Mouse (Mus musculus): Measurements from ENCODE around the gene Ifnab.

The Ifnab gene

DNA sequence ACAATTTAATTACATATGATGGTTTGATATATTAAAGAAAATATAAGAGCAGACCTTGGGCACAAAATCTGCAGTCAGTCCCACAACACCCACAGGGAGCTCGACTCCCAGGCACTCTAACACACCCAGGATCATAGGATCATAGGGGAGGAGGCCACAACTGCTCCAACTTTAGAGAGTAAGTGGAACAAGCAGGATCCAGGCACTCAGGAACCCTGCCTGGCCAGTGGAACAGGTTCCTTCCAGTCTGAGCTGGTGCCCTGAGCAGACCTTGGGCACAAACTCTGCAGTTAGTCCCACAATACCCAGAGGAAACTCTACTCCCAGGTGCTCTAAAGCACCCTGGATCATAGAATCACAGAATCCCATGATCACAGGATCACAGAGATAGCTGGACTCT, 35.7 kb downstream of the Ifnab start:
- DNase-seq: no peak

DNA sequence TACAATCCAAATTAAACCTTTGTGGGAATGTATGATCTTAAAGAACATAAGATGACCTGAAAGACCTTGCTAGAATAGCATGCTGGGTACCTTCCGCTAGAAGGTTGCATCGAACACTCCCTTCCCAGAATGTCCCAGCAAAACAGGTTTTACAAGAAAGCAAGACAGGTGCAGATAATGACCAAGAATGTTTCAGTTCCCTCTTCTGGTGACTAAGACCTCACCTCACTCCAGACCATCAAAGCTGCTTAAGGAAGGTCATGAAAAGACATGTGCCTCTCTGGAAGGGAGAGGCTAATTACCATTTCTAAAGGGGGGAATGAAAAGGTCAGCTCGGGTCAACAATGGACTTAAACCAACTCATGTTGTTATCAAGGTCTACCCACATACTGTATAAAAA, 37.5 kb downstream of the Ifnab start:
- DNase-seq: no peak

DNA sequence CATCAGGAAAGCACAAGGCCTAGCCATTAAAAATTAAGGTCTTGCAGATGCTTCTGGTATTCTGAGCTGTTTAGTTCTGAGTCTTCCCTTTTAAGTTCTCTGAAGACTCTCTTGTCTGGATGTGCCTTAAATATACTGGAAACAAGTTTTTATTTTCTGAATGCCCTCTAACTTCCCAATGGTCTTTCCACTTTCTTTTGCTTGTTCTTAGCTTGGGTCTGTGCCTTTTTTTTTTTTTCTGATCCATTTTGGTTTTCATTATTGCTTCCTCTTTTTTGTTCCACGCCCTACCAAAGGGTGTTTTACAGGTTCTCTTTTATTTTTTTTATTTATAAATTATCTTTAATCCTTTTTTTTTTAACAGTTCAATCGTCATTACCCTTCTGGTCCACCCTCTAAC, 46.8 kb downstream of the Ifnab start, which contains the start of gene Ifna13:
TSS of gene Ifna13 (minus strand) at position 101 of the 400 bp plus-strand sequence.
- no peak for DNase-seq

DNA sequence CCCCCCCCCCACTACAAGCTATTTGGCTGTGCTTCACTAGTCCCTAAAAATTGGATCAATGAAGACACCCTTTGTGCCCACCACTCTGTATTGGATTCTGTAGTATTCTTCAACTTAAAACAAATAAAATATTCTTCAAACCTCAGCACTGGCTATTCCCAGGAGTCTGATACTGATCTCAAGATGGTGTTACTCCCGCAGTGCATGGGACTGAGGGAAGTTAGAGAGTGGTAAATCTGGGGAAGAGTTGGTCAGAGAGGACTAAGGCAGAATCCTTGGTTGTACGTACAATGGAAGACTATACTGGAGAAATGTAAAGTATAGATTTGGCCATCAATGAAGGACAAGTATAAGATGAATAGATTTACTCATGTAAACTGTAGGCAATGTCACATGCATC, 48.6 kb downstream of the Ifnab start:
- no peak for DNase-seq

DNA sequence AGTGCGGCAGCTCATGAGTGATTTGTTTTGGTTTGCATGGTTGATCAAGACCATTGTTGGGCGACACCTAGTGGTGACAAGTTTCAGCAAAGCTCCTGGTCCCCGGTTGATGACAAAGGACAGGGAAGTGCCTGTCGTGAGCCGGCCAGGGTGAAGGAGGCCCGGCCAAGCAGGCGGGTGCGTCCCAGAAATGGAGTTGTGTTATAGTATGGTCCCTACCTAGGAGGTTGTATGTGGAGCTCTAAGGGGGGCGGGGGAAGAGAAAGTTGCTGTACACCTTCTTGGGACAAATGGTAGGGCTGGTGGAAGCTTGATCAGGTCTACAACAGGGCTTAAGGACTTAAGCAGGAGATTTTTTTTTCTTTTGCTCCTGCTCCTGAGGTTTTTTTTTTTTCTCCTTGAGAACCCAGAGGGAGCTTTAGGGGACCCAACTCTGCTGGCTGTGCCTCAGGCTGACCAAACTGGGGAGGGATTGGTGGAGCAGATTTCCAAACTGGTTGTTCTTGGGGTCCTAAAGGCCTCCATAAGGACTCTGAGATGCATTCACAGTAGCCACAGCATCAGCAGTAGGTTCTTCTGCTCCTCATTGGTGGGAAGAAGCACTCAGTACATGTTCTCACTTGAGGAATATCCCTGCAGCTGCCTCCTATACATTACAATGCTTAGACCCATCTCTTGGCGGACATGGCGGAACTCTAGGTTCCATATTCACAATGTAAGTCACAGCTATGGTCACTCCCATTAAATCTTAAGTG, 49.9 kb downstream of the Ifnab start:
- DNase-seq: peak; percentile 98 to 99

DNA sequence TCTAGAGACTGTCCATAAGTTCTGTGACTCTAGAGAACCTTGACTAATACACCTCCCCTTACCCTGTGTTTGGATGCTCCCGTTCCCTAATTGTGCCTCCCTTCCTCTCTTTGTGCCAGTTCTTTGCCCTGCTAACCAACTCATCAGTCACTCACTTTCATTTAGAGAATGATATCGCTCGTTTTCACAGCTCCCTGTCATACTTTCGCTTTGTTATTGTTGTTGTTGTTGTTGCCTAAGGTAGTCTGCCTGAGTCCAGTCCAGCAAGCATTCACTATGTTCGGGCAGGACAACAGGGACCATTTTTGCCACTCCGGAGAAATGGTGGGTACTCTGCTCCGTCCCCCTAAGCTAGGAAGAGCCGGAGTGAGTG, 50.5 kb downstream of the Ifnab start:
- DNase-seq: no peak

Measured in cerebellum, postnatal 14 days (tissue).